Mouse (Mus musculus) heart, embryonic 12.5 days (tissue): Measurements from ENCODE around the gene Asb8. TPM values are rescaled to one million over a fixed set of nuclear protein-coding genes. Genes with fewer than 3 reads are reported as not detected.
A peak's percentile ranks its signal among the peaks of the same experiment; 100 is the strongest.

Source experiments
- ATAC-seq: fragments of 200-750 bp; cut with Nextera tagmentation; 2 replicates; pipeline ENCODE4 v1.8.0; 2017; ENCODE audit warnings: moderate TSS enrichment, moderate library complexity; ENCODE audit not compliant: insufficient number of reproducible peaks, low FRiP score
- H3K27ac ChIP-seq: fragments of 300-500 bp; sonication (generic); 2 replicates; pipeline ENCODE4 v1.5.1; 2016; ENCODE audit warnings: mild to moderate bottlenecking, moderate library complexity; ENCODE audit not compliant: poor library complexity, severe bottlenecking
- H3K27me3 ChIP-seq: fragments of 300-500 bp; sonication (generic); replicated peaks from 2 replicates; pipeline ENCODE4 v1.6.1; 2016; ENCODE audit warnings: mild to moderate bottlenecking, moderate library complexity
- H3K36me3 ChIP-seq: fragments of 300-500 bp; sonication (generic); 2 replicates; pipeline ENCODE4 v1.6.1; 2016; ENCODE audit warnings: mild to moderate bottlenecking, moderate library complexity
- H3K4me1 ChIP-seq: fragments of 300-500 bp; sonication (generic); replicated peaks from 2 replicates; pipeline ENCODE4 v1.6.1; 2016; ENCODE audit warnings: mild to moderate bottlenecking
- H3K4me2 ChIP-seq: fragments of 300-500 bp; sonication (generic); 2 replicates; pipeline ENCODE4 v1.6.1; 2016; ENCODE audit warnings: mild to moderate bottlenecking, moderate library complexity
- H3K4me3 ChIP-seq: fragments of 300-500 bp; sonication (generic); 2 replicates; pipeline ENCODE4 v1.5.1; 2016; ENCODE audit warnings: mild to moderate bottlenecking
- H3K9ac ChIP-seq: fragments of 300-500 bp; sonication (generic); 2 replicates; pipeline ENCODE4 v1.6.1; 2016; ENCODE audit warnings: mild to moderate bottlenecking, moderate library complexity
- H3K9me3 ChIP-seq: fragments of 300-500 bp; sonication (generic); replicated peaks from 2 replicates; pipeline ENCODE4 v1.6.1; 2016; ENCODE audit warnings: mild to moderate bottlenecking, moderate library complexity
- WGBS: fragments of 180-500 bp; shearing (Covaris S2); methylation state at CpG from one replicate; pipeline ENCODE4 v1.1.7; 2016; 5-methylcytosine and 5-hydroxymethylcytosine counted together
- polyA plus RNA-seq: library from polyadenylated mRNA; unstranded; fragments of >200 nt; fragmentation: Nextera tagmentation; extraction: Ambion mirVana; gene quantifications from 2 replicates; pipeline ENCODE4 v1.2.1, GENCODE M21; 2016

The Asb8 gene
- polyA plus RNA-seq, 1 experiment from 2014 or later = 76.2 TPM

GRCm38 (mm10) chr15:98136871-98137270 is 28.6 kb downstream of the Asb8 start:
- no peak overlapping the region for H3K4me2 ChIP-seq
- peaks cover 97% of the 10 kb centered on the region for H3K36me3 ChIP-seq
- no peak overlapping the region for H3K9ac ChIP-seq
- no peaks in the 10 kb centered on the region for H3K4me1 ChIP-seq
- no peaks in the 10 kb centered on the region for H3K27me3 ChIP-seq
- H3K4me3 ChIP-seq = no peak overlapping the region
- WGBS = 89% methylated on average over 9 of the region's 9 CpGs
- H3K27ac ChIP-seq = no peak overlapping the region
- H3K9me3 ChIP-seq = no peaks in the 10 kb centered on the region
- no peak for ATAC-seq

GRCm38 (mm10) chr15:98135671-98136070 is 29.8 kb downstream of the Asb8 start:
- Histone ChIP-seq H3K27me3 (no peaks in the 10 kb centered on the region), H3K4me3 (no peak overlapping the region)
- 93% methylated on average over 13 of the region's 13 CpGs for WGBS

GRCm38 (mm10) chr15:98134666-98135065 is 30.8 kb downstream of the Asb8 start:
- Histone ChIP-seq H3K36me3 (peaks cover 97% of the 10 kb centered on the region), H3K27ac (no peak overlapping the region), H3K9me3 (no peaks in the 10 kb centered on the region), H3K4me2 (no peak overlapping the region), H3K4me1 (no peaks in the 10 kb centered on the region), H3K4me3 (no peak overlapping the region), H3K27me3 (no peaks in the 10 kb centered on the region), H3K9ac (no peak overlapping the region)
- WGBS = 81% methylated on average over 3 of the region's 3 CpGs
- no peak for ATAC-seq

More at GRCm38 (mm10) chr15:98135671-98136070, 29.8 kb downstream of the Asb8 start:
- Histone ChIP-seq H3K27ac (no peak overlapping the region), H3K4me1 (no peaks in the 10 kb centered on the region), H3K9me3 (no peaks in the 10 kb centered on the region), H3K9ac (no peak overlapping the region), H3K4me2 (no peak overlapping the region), H3K36me3 (peaks cover 97% of the 10 kb centered on the region)
- ATAC-seq = no peak

GRCm38 (mm10) chr15:98134034-98134433 is 31.4 kb downstream of the Asb8 start:
- no peak overlapping the region for H3K4me2 ChIP-seq
- H3K27ac ChIP-seq = no peak overlapping the region
- WGBS = 88% methylated on average over 4 of the region's 4 CpGs
- H3K9me3 ChIP-seq = no peaks in the 10 kb centered on the region
- H3K4me3 ChIP-seq = no peak overlapping the region
- H3K4me1 ChIP-seq = no peaks in the 10 kb centered on the region
- H3K9ac ChIP-seq = no peak overlapping the region
- no peaks in the 10 kb centered on the region for H3K27me3 ChIP-seq
- ATAC-seq = no peak
- H3K36me3 ChIP-seq = peaks cover 97% of the 10 kb centered on the region

GRCm38 (mm10) chr15:98133471-98133870 is 32.0 kb downstream of the Asb8 start:
- 84% methylated on average over 3 of the region's 3 CpGs for WGBS
- no peak for ATAC-seq
- Histone ChIP-seq H3K4me2 (no peak overlapping the region), H3K27me3 (no peaks in the 10 kb centered on the region), H3K9me3 (no peaks in the 10 kb centered on the region), H3K4me3 (no peak overlapping the region), H3K36me3 (peaks cover 97% of the 10 kb centered on the region), H3K4me1 (no peaks in the 10 kb centered on the region), H3K27ac (no peak overlapping the region), H3K9ac (no peak overlapping the region)

- no peak overlapping the region for H3K9ac ChIP-seq
- H3K4me3 ChIP-seq = no peak overlapping the region
- no peak for ATAC-seq
- H3K9me3 ChIP-seq = no peaks in the 10 kb centered on the region
- H3K4me1 ChIP-seq = no peaks in the 10 kb centered on the region
- peaks cover 97% of the 10 kb centered on the region for H3K36me3 ChIP-seq
- no peak overlapping the region for H3K27ac ChIP-seq
- 81% methylated on average over 15 of the region's 15 CpGs for WGBS
- no peak overlapping the region for H3K4me2 ChIP-seq
- no peaks in the 10 kb centered on the region for H3K27me3 ChIP-seq
Measured at GRCm38 (mm10) chr15:98131942-98132655, 33.3 kb downstream of the Asb8 start.

GRCm38 (mm10) chr15:98131451-98131850 is 34.0 kb downstream of the Asb8 start:
- H3K9ac ChIP-seq = no peak overlapping the region
- peaks cover 97% of the 10 kb centered on the region for H3K36me3 ChIP-seq
- H3K4me3 ChIP-seq = no peak overlapping the region
- no peak overlapping the region for H3K4me2 ChIP-seq
- 88% methylated on average over 7 of the region's 7 CpGs for WGBS
- no peaks in the 10 kb centered on the region for H3K9me3 ChIP-seq
- no peaks in the 10 kb centered on the region for H3K4me1 ChIP-seq
- no peaks in the 10 kb centered on the region for H3K27me3 ChIP-seq
- H3K27ac ChIP-seq = no peak overlapping the region
- ATAC-seq = no peak

- no peak for ATAC-seq
- 86% methylated on average over 4 of the region's 4 CpGs for WGBS
- H3K4me3 ChIP-seq = no peak overlapping the region
- peaks cover 97% of the 10 kb centered on the region for H3K36me3 ChIP-seq
- no peaks in the 10 kb centered on the region for H3K27me3 ChIP-seq
- H3K9ac ChIP-seq = no peak overlapping the region
- H3K4me2 ChIP-seq = no peak overlapping the region
- no peaks in the 10 kb centered on the region for H3K4me1 ChIP-seq
- H3K9me3 ChIP-seq = no peaks in the 10 kb centered on the region
- H3K27ac ChIP-seq = no peak overlapping the region
Measured at GRCm38 (mm10) chr15:98131001-98131400, 34.4 kb downstream of the Asb8 start.

- no peak overlapping the region for H3K4me2 ChIP-seq
- no peak for ATAC-seq
- H3K4me3 ChIP-seq = no peak overlapping the region
- no peaks in the 10 kb centered on the region for H3K9me3 ChIP-seq
- 0 out of 2 replicates have a peak, but pooled peaks cover 4% of the 10 kb centered on the region for H3K4me1 ChIP-seq
- H3K27ac ChIP-seq = no peak overlapping the region
- no peak overlapping the region for H3K9ac ChIP-seq
- 92% methylated on average over 20 of the region's 20 CpGs for WGBS
- H3K36me3 ChIP-seq = peaks cover 92% of the 10 kb centered on the region
- H3K27me3 ChIP-seq = no peaks in the 10 kb centered on the region
Measured at GRCm38 (mm10) chr15:98120831-98121230, 44.6 kb downstream of the Asb8 start.

- no peak overlapping the region for H3K4me2 ChIP-seq
- no peaks in the 10 kb centered on the region for H3K27me3 ChIP-seq
- ATAC-seq = no peak
- no peak overlapping the region for H3K4me3 ChIP-seq
- H3K9ac ChIP-seq = no peak overlapping the region
- no peaks in the 10 kb centered on the region for H3K9me3 ChIP-seq
- H3K36me3 ChIP-seq = peaks cover 80% of the 10 kb centered on the region
- 86% methylated on average over 12 of the region's 12 CpGs for WGBS
- peaks cover 4% of the 10 kb centered on the region; the same call in 1 of the 2 replicates for H3K4me1 ChIP-seq
- H3K27ac ChIP-seq = no peak overlapping the region
Measured at GRCm38 (mm10) chr15:98119363-98119762, 46.1 kb downstream of the Asb8 start.

GRCm38 (mm10) chr15:98116287-98116686 is 49.1 kb downstream of the Asb8 start:
- 58% methylated on average over 5 of the region's 5 CpGs for WGBS
- Histone ChIP-seq H3K4me3 (no peak overlapping the region), H3K4me1 (peaks cover 13% of the 10 kb centered on the region), H3K36me3 (peaks cover 66% of the 10 kb centered on the region), H3K27ac (no peak overlapping the region), H3K9me3 (no peaks in the 10 kb centered on the region), H3K4me2 (no peak overlapping the region), H3K9ac (no peak overlapping the region), H3K27me3 (no peaks in the 10 kb centered on the region)
- ATAC-seq = peak; percentile 68; the same call in 1 of the 2 replicates

- no peak overlapping the region for H3K4me2 ChIP-seq
- peaks cover 17% of the 10 kb centered on the region for H3K4me1 ChIP-seq
- no peak overlapping the region for H3K27ac ChIP-seq
- H3K9ac ChIP-seq = no peak overlapping the region
- H3K27me3 ChIP-seq = no peaks in the 10 kb centered on the region
- H3K4me3 ChIP-seq = no peak overlapping the region
- no peaks in the 10 kb centered on the region for H3K9me3 ChIP-seq
- ATAC-seq = no peak
- WGBS = 68% methylated on average over 9 of the region's 9 CpGs
- H3K36me3 ChIP-seq = peaks cover 61% of the 10 kb centered on the region
Measured at GRCm38 (mm10) chr15:98115779-98116163, 49.7 kb downstream of the Asb8 start.
